Mouse (Mus musculus): Measurements from ENCODE around the gene Acadvl. TPM values are rescaled to one million over a fixed set of nuclear protein-coding genes. Genes with fewer than 3 reads are reported as not detected.

The Acadvl gene
- polyA plus RNA-seq, 1 experiment from 2014 or later: 65.9 TPM

DNA sequence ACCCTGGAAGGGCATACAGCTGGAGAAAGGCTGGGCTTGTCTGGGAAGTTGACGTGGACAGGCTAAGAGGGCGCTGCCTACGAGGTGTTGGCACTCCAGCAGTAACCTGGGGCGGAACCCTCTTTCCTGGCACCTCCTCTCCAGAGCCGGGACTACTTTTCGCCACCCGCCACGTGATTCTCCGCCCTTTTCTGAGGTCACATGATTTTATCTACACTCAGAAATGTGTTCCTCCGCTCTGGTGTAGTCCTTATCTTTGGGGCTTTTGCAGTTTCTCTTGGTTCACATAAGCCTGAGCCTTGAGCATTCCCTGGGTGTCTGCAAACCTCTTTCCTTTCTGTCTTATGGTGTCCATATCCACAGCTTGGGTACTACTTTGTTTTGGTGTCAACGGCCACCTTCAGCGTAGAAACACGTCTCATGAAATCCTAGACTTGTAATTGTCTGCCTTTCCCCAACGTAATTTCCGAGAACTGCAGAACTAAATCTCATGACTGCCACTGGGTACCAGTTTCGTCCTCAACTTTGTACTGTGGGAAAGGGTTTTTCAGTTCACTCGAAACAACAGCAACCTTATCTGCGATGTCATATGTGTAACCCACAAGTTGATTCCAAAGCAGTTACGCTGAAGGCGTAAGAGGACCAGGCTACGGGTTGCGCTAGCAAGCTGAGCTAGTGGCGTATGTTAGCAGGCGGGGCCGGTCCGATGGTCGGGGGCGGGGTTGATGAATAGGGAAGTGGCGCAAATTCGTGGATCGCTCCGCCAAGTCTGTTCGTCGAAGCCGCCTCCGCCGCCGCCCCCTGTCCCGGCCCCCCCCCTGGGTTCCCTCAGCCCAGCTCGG, 24.1 kb downstream of the Acadvl start, which contains the start of gene Gabarap:
Gene Gabarap (plus strand): TSS at position 294 of the 842 bp plus-strand sequence.
- H3K9ac ChIP-seq (replicated peaks): peak within 1 kb of the TSS; percentile 82
- H3K4me3 ChIP-seq (replicated peaks): peak within 1 kb of the TSS; percentile 63
- peak within 1 kb of the TSS; percentile 92 for H3K27ac ChIP-seq
- peak within 1 kb of the TSS; percentile 64 for H3K4me2 ChIP-seq
- H3K9me3 ChIP-seq: no peaks in the 10 kb centered on the region
- 1% methylated on average over 40 of the region's 40 CpGs for WGBS
- peaks cover 65% of the 10 kb centered on the region for H3K36me3 ChIP-seq
- H3K4me1 ChIP-seq (replicated peaks): peaks cover 15% of the 10 kb centered on the region
- ATAC-seq (ENCODE audit: insufficient number of reproducible peaks, insufficient read depth, low FRiP score, low TSS enrichment, low read depth): 0 out of 2 replicates have a peak, but pooled peaks have one; percentile 53
- no peaks in the 10 kb centered on the region for H3K27me3 ChIP-seq

DNA sequence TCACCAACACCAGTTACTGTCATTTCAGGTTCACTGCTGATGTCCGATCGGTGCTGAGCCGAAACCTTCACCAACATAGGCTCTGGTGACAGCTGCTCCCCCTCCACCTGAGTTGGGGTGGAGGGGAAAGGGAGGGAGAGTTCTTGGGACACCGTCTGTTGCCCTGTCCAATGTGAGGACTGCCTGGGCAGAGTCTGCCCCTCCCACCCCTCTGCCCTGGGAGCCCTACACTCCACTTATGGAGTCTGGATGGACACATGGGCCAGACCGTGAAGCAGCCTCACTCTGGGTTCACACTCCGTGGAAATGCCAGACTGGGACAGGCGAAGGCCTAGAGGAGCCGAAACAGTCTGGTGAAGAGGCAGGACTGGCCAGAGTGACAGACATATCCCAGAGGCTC, 25.3 kb downstream of the Acadvl start:
- H3K27me3 ChIP-seq: no peaks in the 10 kb centered on the region
- no peak overlapping the region for H3K9ac ChIP-seq (replicated peaks)
- peak overlapping the region; percentile 92 for H3K27ac ChIP-seq
- no peak overlapping the region for H3K4me3 ChIP-seq (replicated peaks)
- H3K9me3 ChIP-seq: no peaks in the 10 kb centered on the region
- no peak overlapping the region for H3K4me2 ChIP-seq
- peak; percentile 50; the same call in 1 of the 2 replicates for ATAC-seq (ENCODE audit: insufficient number of reproducible peaks, insufficient read depth, low FRiP score, low TSS enrichment, low read depth)
- peaks cover 76% of the 10 kb centered on the region for H3K36me3 ChIP-seq
- peaks cover 15% of the 10 kb centered on the region for H3K4me1 ChIP-seq (replicated peaks)
- 93% methylated on average over 8 of the region's 8 CpGs for WGBS

GRCm38 (mm10) chr11:69984431-69984830, 30.8 kb downstream of the Acadvl start:
- H3K27ac ChIP-seq: no peak overlapping the region
- no peaks in the 10 kb centered on the region for H3K27me3 ChIP-seq
- no peak overlapping the region for H3K9ac ChIP-seq (replicated peaks)
- H3K4me3 ChIP-seq (replicated peaks): no peak overlapping the region
- no peaks in the 10 kb centered on the region for H3K9me3 ChIP-seq
- H3K36me3 ChIP-seq: peaks cover 67% of the 10 kb centered on the region
- no peak overlapping the region for H3K4me2 ChIP-seq
- no peak for ATAC-seq (ENCODE audit: insufficient number of reproducible peaks, insufficient read depth, low FRiP score, low TSS enrichment, low read depth)
- peaks cover 22% of the 10 kb centered on the region for H3K4me1 ChIP-seq (replicated peaks)
- WGBS: 90% methylated on average over 8 of the region's 8 CpGs

- Histone ChIP-seq H3K4me1 (replicated peaks) (peaks cover 28% of the 10 kb centered on the region), H3K9me3 (no peaks in the 10 kb centered on the region), H3K4me2 (peak overlapping the region; percentile 93), H3K9ac (replicated peaks) (peak overlapping the region; percentile 98), H3K36me3 (peaks cover 62% of the 10 kb centered on the region), H3K4me3 (replicated peaks) (peak overlapping the region; percentile 90), H3K27ac (no peak overlapping the region), H3K27me3 (no peaks in the 10 kb centered on the region)
- ATAC-seq (ENCODE audit: insufficient number of reproducible peaks, insufficient read depth, low FRiP score, low TSS enrichment, low read depth): no peak
- WGBS: 86% methylated on average over 4 of the region's 4 CpGs
Measured at GRCm38 (mm10) chr11:69983377-69983776, 31.8 kb downstream of the Acadvl start.

DNA sequence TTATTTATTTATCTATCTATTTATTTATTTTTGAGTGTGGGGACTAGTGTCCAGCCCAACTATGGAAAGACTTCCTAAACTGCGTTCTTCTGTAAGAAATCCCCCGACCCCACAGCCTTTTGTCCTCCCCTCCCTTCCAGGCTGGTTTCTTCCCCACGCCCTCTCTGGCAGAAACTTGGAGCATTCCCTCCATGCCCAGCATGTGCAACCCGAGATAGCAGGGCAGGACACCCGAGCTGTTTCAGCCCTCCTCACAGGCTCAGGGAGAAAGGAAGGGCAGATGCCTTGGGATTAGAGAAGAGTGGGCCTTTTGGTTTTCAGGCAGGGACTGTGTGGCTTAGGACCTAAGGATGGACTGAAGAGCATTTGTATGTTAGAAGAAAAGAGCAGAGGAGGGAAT, 32.3 kb downstream of the Acadvl start:
- Histone ChIP-seq H3K4me1 (replicated peaks) (peaks cover 28% of the 10 kb centered on the region), H3K36me3 (peaks cover 59% of the 10 kb centered on the region), H3K4me3 (replicated peaks) (peak overlapping the region; percentile 90), H3K4me2 (peak overlapping the region; percentile 93), H3K9ac (replicated peaks) (peak overlapping the region; percentile 98), H3K27me3 (no peaks in the 10 kb centered on the region), H3K27ac (peak overlapping the region; percentile 50; the same call in 1 of the 2 replicates), H3K9me3 (no peaks in the 10 kb centered on the region)
- WGBS: 30% methylated on average over 5 of the region's 5 CpGs
- no peak for ATAC-seq (ENCODE audit: insufficient number of reproducible peaks, insufficient read depth, low FRiP score, low TSS enrichment, low read depth)

GRCm38 (mm10) chr11:69982225-69982624, 33.0 kb downstream of the Acadvl start, which contains the start of gene Elp5:
TSS of gene Elp5 (minus strand) at chr11:69982517.
- peaks cover 28% of the 10 kb centered on the region for H3K4me1 ChIP-seq (replicated peaks)
- H3K36me3 ChIP-seq: peaks cover 58% of the 10 kb centered on the region
- H3K9me3 ChIP-seq: no peaks in the 10 kb centered on the region
- peak within 1 kb of the TSS; percentile 90 for H3K4me3 ChIP-seq (replicated peaks)
- no peaks in the 10 kb centered on the region for H3K27me3 ChIP-seq
- H3K9ac ChIP-seq (replicated peaks): peak within 1 kb of the TSS; percentile 98
- ATAC-seq (ENCODE audit: insufficient number of reproducible peaks, insufficient read depth, low FRiP score, low TSS enrichment, low read depth): no peak
- H3K4me2 ChIP-seq: peak within 1 kb of the TSS; percentile 93
- 63% methylated on average over 8 of the region's 8 CpGs for WGBS
- peak within 1 kb of the TSS; percentile 98 for H3K27ac ChIP-seq

- Histone ChIP-seq H3K4me2 (peak within 1 kb of the TSS; percentile 93), H3K4me3 (replicated peaks) (peak within 1 kb of the TSS; percentile 90), H3K27ac (peak within 1 kb of the TSS; percentile 98), H3K9me3 (no peaks in the 10 kb centered on the region), H3K4me1 (replicated peaks) (peaks cover 28% of the 10 kb centered on the region), H3K9ac (replicated peaks) (peak within 1 kb of the TSS; percentile 98), H3K36me3 (peaks cover 58% of the 10 kb centered on the region), H3K27me3 (no peaks in the 10 kb centered on the region)
- ATAC-seq (ENCODE audit: insufficient number of reproducible peaks, insufficient read depth, low FRiP score, low TSS enrichment, low read depth): peak; percentile 28
- WGBS: 1% methylated on average over 42 of the region's 43 CpGs
Measured at GRCm38 (mm10) chr11:69981141-69981762, 34.0 kb downstream of the Acadvl start, which contains the start of gene Ctdnep1. TSS of gene Ctdnep1 (plus strand) at chr11:69981156.

DNA sequence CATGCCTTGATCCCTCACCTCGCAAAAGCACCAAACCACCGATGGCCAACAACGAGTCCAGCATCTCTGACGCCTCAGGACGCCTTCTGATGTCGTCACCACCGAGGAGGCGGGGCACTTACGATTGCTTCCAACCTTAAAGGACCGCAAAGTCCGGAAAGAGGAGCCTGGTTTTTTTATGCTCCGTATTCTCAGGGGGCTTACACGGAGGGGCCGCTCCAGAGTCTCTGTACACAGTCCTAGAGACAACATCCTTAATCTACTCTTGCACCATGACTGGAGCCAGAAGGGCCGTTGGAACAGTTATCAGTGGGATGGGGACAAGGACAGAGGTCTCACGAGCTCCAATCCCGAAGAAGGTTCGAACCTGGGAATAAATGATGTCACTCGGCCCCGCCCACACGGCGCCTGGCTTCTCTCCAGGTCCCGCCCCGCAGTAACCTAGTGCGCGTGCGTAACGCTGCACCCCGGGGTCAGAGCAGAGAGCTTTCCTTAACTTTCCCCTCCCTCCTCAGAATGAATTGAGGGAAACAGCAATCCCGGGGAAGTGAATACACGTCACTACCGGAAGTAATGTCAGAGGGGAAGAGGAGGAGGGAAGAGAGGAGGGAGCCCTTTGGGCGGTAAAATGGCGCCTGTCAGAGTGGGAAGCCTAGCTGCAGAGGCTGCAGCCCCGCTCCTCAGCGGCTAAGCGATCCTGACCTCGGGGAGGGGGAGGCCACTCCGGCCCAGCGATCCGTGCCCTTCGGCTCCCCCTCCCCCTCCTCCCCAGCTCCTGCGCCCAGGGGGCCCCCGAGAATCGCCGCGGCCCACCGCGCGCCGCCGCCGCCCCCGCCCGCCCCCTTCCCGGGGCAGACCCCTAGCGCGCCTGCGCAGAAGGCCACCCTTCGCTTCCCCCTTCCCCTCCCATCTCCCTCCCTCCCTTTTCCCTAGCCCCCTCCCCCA, 34.7 kb downstream of the Acadvl start:
- Histone ChIP-seq H3K4me3 (replicated peaks) (peak overlapping the region; percentile 90), H3K27ac (peak overlapping the region; percentile 98), H3K4me2 (peak overlapping the region; percentile 93), H3K9me3 (no peaks in the 10 kb centered on the region), H3K9ac (replicated peaks) (peak overlapping the region; percentile 98), H3K27me3 (no peaks in the 10 kb centered on the region), H3K36me3 (peaks cover 58% of the 10 kb centered on the region), H3K4me1 (replicated peaks) (peaks cover 28% of the 10 kb centered on the region)
- peak; percentile 90 for ATAC-seq (ENCODE audit: insufficient number of reproducible peaks, insufficient read depth, low FRiP score, low TSS enrichment, low read depth)
- under 1% methylated on average over 47 of the region's 60 CpGs for WGBS

GRCm38 (mm10) chr11:69979827-69980195, 35.4 kb downstream of the Acadvl start:
- Histone ChIP-seq H3K27me3 (no peaks in the 10 kb centered on the region), H3K4me2 (peak overlapping the region; percentile 93), H3K36me3 (peaks cover 58% of the 10 kb centered on the region), H3K9ac (replicated peaks) (peak overlapping the region; percentile 98), H3K4me1 (replicated peaks) (peaks cover 28% of the 10 kb centered on the region), H3K9me3 (no peaks in the 10 kb centered on the region), H3K4me3 (replicated peaks) (peak overlapping the region; percentile 90), H3K27ac (peak overlapping the region; percentile 98)
- no peak; the same call in 1 of the 2 replicates for ATAC-seq (ENCODE audit: insufficient number of reproducible peaks, insufficient read depth, low FRiP score, low TSS enrichment, low read depth)
- WGBS: 3% methylated on average over 16 of the region's 16 CpGs

GRCm38 (mm10) chr11:69976271-69976670, 38.9 kb downstream of the Acadvl start:
- Histone ChIP-seq H3K4me3 (replicated peaks) (no peak overlapping the region), H3K4me1 (replicated peaks) (peaks cover 8% of the 10 kb centered on the region; the same call in 1 of the 2 replicates), H3K27ac (no peak overlapping the region), H3K27me3 (no peaks in the 10 kb centered on the region), H3K4me2 (no peak overlapping the region), H3K9ac (replicated peaks) (no peak overlapping the region), H3K36me3 (peaks cover 73% of the 10 kb centered on the region), H3K9me3 (no peaks in the 10 kb centered on the region)
- WGBS: 89% methylated on average over 4 of the region's 4 CpGs
- no peak for ATAC-seq (ENCODE audit: insufficient number of reproducible peaks, insufficient read depth, low FRiP score, low TSS enrichment, low read depth)
